Mouse (Mus musculus) ES-Bruce4 (cell line): Measurements from ENCODE around the gene Tsc22d3. TPM values are rescaled to one million over a fixed set of nuclear protein-coding genes. Genes with fewer than 3 reads are reported as not detected.

Experiments
- H3K27ac ChIP-seq: 2 replicates; pipeline ENCODE4 v1.5.1; 2012; ENCODE audit warnings: low read length, inconsistent platforms; ENCODE audit not compliant: insufficient read depth
- H3K27me3 ChIP-seq: 2 replicates; pipeline ENCODE4 v1.6.1; 2012; ENCODE audit warnings: mild to moderate bottlenecking, low read length, inconsistent platforms; ENCODE audit not compliant: control insufficient read depth, poor library complexity, insufficient read depth, severe bottlenecking
- H3K36me3 ChIP-seq: 2 replicates; pipeline ENCODE4 v1.6.1; 2012; ENCODE audit warnings: inconsistent platforms, mild to moderate bottlenecking, low read length, moderate library complexity; ENCODE audit not compliant: control insufficient read depth, poor library complexity, insufficient read depth, severe bottlenecking
- H3K4me1 ChIP-seq: one replicate; pipeline ENCODE4 v1.8.1; 2011; ENCODE audit warnings: low read length; ENCODE audit not compliant: control insufficient read depth, insufficient read depth
- H3K4me3 ChIP-seq: 2 replicates; pipeline ENCODE4 v1.5.1; 2011; ENCODE audit warnings: low read depth, mild to moderate bottlenecking, low read length
- H3K9ac ChIP-seq: 2 replicates; pipeline ENCODE4 v1.6.1; 2012; ENCODE audit warnings: low read depth, mild to moderate bottlenecking, inconsistent platforms; ENCODE audit not compliant: poor library complexity, severe bottlenecking
- H3K9me3 ChIP-seq: replicated peaks from 2 replicates; pipeline ENCODE4 v1.6.1; 2012; ENCODE audit warnings: mild to moderate bottlenecking, low read length, inconsistent platforms; ENCODE audit not compliant: control insufficient read depth, poor library complexity, insufficient read depth, severe bottlenecking
- CTCF ChIP-seq: IDR thresholded peaks from one replicate; pipeline ENCODE4 v1.8.1; 2011; ENCODE audit warnings: low read depth, low read length
- EP300 ChIP-seq: IDR thresholded peaks from 2 replicates; pipeline ENCODE4 v1.6.1; 2011; ENCODE audit warnings: low read depth, low read length; ENCODE audit not compliant: insufficient read depth
- POLR2A ChIP-seq: IDR thresholded peaks from one replicate; pipeline ENCODE4 v1.8.1; 2011; ENCODE audit warnings: low read length; ENCODE audit not compliant: insufficient read depth
- polyA plus RNA-seq: library from polyadenylated mRNA; stranded (reverse); fragments of >200 nt; gene quantifications from 2 replicates; pipeline ENCODE4 v1.2.4, GENCODE M21; 2011; ENCODE audit warnings: low read depth; ENCODE audit not compliant: missing spikeins, insufficient read depth, insufficient read length

Gene Tsc22d3
- polyA plus RNA-seq = 7.4 and 7.6 TPM in 2 replicates

GRCm38 (mm10) chrX:140600410-140601109 lies at the start of gene Tsc22d3:
TSS of gene Tsc22d3 (minus strand) at chrX:140600659.
- Histone ChIP-seq H3K27me3 (peaks cover 11% of the 10 kb centered on the region), H3K4me3 (peak within 1 kb of the TSS; percentile 61), H3K27ac (no peak within 1 kb of the TSS), H3K36me3 (no peaks in the 10 kb centered on the region), H3K4me1 (no peaks in the 10 kb centered on the region), H3K9ac (peak within 1 kb of the TSS; percentile 26), H3K9me3 (no peaks in the 10 kb centered on the region)
- TF ChIP-seq CTCF (peak; percentile 13), EP300 (no peak)

- no peaks in the 10 kb centered on the region for H3K9me3 ChIP-seq
- no peak overlapping the region for H3K27ac ChIP-seq
- no peak for TF ChIP-seq EP300
- no peak for TF ChIP-seq POLR2A
- no peak for TF ChIP-seq CTCF
- H3K9ac ChIP-seq = no peak overlapping the region
- H3K27me3 ChIP-seq = no peaks in the 10 kb centered on the region
- H3K4me1 ChIP-seq = no peaks in the 10 kb centered on the region
- H3K4me3 ChIP-seq = no peak overlapping the region
- no peaks in the 10 kb centered on the region for H3K36me3 ChIP-seq
Measured at GRCm38 (mm10) chrX:140639592-140639991, 39.1 kb upstream of the Tsc22d3 start.

- H3K9ac ChIP-seq = no peak overlapping the region
- H3K36me3 ChIP-seq = no peaks in the 10 kb centered on the region
- no peak overlapping the region for H3K27ac ChIP-seq
- no peaks in the 10 kb centered on the region; the same call in 1 of the 2 replicates for H3K27me3 ChIP-seq
- H3K4me1 ChIP-seq = no peaks in the 10 kb centered on the region
- H3K9me3 ChIP-seq = no peaks in the 10 kb centered on the region
- no peak for TF ChIP-seq POLR2A
- no peak overlapping the region for H3K4me3 ChIP-seq
Measured at GRCm38 (mm10) chrX:140638028-140638427, 37.6 kb upstream of the Tsc22d3 start.

DNA sequence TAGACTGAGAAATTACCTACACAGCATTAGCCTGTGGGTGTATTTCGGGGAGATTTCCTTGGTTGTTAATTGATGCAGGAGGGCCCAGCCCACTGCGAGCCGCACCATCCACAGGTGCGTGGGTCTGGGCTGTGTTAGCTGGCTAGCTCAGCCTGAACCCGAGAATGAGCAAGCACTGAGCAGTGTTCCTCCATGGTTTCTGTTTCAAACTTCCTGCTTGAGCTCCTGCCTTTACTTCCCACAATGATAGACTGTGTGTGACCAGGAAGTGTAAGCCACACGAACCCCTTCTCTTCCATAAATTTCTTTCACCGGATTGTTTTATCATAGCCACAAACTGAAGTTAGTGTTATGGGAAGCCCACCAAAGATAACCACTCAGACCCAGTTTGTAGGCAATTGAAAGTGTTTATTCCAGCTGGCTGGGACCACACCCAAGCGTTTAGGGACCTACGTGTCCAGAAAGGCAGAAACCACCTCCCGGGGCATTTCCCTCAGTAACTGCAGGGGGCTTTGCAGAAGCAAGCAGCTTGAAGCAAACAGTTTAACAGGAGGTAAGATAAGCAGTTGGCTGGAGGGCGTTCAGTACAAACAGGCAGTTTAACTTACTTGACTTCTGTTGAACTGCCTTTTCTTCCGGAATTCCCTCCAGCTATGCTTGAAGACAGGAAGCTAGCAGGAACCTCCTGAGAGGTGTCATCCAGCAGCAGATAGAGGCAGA lies 24.6 kb upstream of the Tsc22d3 start:
- H3K27me3 ChIP-seq = no peaks in the 10 kb centered on the region
- H3K9ac ChIP-seq = no peak overlapping the region
- H3K9me3 ChIP-seq = no peaks in the 10 kb centered on the region
- TF ChIP-seq POLR2A = no peak
- TF ChIP-seq CTCF = no peak
- TF ChIP-seq EP300 = 0 out of 2 replicates have a peak, but pooled peaks have one; percentile 4
- no peak overlapping the region for H3K27ac ChIP-seq
- H3K4me1 ChIP-seq = peaks cover 1% of the 10 kb centered on the region
- no peaks in the 10 kb centered on the region for H3K36me3 ChIP-seq
- no peak overlapping the region for H3K4me3 ChIP-seq

DNA sequence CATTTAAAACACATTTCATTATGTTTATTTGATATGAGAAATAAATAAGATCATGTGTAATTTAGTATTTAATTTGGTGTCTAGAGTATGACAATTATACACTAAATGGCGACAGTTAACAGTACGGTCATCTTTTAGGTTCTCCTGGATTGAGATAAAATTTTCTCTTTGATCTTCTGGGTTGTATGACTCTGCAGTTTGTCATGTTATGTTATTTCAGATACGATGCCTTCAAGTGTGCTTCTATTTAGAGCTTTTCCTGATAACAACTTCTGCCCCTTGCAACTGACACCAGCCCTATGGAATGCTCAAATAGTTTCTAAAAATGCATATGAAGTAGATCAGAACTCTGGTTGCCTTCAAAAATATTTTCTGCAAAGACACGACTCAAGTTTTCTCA lies 9.5 kb upstream of the Tsc22d3 start:
- H3K27me3 ChIP-seq = no peaks in the 10 kb centered on the region
- H3K27ac ChIP-seq = no peak overlapping the region
- no peaks in the 10 kb centered on the region for H3K9me3 ChIP-seq
- no peaks in the 10 kb centered on the region for H3K36me3 ChIP-seq
- no peak overlapping the region for H3K9ac ChIP-seq
- no peak overlapping the region for H3K4me3 ChIP-seq
- no peaks in the 10 kb centered on the region for H3K4me1 ChIP-seq
- TF ChIP-seq CTCF (no peak), POLR2A (no peak), EP300 (no peak)

DNA sequence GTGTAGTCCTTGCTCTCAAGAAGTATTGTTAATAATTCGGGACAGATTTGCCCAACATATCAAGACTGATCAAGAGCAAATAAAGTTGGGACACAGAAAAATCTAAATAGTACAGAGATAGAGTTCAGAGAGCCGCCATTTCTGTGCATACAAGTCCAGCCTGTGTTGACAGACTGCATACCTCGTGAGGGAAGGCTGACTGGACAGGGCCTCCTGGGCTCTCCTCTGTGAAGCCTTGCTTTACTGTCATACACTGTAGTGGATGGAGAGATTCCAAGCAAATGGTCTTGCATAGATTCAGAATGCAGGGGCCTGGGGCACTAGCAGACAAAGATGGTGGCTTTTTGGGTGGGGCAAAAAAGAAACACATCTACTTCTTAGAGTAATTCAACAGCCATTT lies 1.4 kb upstream of the Tsc22d3 start:
- TF ChIP-seq CTCF (no peak), EP300 (no peak), POLR2A (no peak)
- Histone ChIP-seq H3K4me1 (no peaks in the 10 kb centered on the region), H3K36me3 (no peaks in the 10 kb centered on the region), H3K9me3 (no peaks in the 10 kb centered on the region), H3K4me3 (no peak overlapping the region), H3K9ac (no peak overlapping the region), H3K27me3 (peaks cover 11% of the 10 kb centered on the region), H3K27ac (no peak overlapping the region)
